Mouse (Mus musculus): Measurements from ENCODE around the gene Ptbp1.

DNA sequence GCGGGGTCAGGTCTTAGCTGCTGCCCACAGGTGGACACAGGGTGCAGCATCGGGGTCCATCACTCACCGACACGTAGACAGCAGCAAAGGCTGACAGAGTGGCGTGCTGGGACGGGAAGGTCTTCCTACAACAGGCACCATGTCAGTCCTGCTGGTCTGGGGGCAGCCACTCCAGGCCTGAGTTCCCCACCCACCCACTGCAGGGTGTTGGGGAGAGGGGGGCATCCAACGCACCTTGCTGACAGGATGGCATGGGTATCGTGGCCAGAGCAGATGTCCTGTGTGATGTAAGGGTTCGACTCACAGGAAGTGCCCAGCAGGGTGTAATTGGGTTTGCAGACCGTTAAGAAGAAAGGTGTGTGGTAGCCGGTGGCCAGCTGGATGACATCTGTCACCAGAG, 12.4 kb downstream of the Ptbp1 start:
- TF ChIP-seq CTCF (IDR thresholded peaks at IDR 0.05; ENCODE audit: extremely low read depth, insufficient read length, insufficient replicate concordance, low read depth, low read length) (no peak), POLR2A (IDR thresholded peaks at IDR 0.05; ENCODE audit: low read depth, low read length) (no peak)
